Mouse (Mus musculus) neural tube, embryonic 14.5 days (tissue): Measurements from ENCODE around the gene Pawr. TPM values are rescaled to one million over a fixed set of nuclear protein-coding genes. Genes with fewer than 3 reads are reported as not detected.

Experiments used
- ATAC-seq: fragments of 200-750 bp; cut with Nextera tagmentation; 2 replicates; pipeline ENCODE4 v1.8.0; 2017; ENCODE audit warnings: low read depth, mild to moderate bottlenecking, moderate TSS enrichment, moderate library complexity
- H3K27ac ChIP-seq: fragments of 300-500 bp; sonication (generic); 2 replicates; pipeline ENCODE4 v1.5.1; 2014; ENCODE audit warnings: low read depth, mild to moderate bottlenecking, control low read depth, low read length, moderate library complexity, mixed read lengths
- H3K27me3 ChIP-seq: fragments of 300-500 bp; sonication (generic); 2 replicates; pipeline ENCODE4 v1.6.1; 2014; ENCODE audit warnings: low read length; ENCODE audit not compliant: control insufficient read depth, insufficient read depth
- H3K36me3 ChIP-seq: fragments of 300-500 bp; sonication (generic); 2 replicates; pipeline ENCODE4 v1.6.1; 2014; ENCODE audit warnings: low read length, mixed read lengths; ENCODE audit not compliant: control insufficient read depth, insufficient read depth
- H3K4me1 ChIP-seq: fragments of 300-500 bp; sonication (generic); 2 replicates; pipeline ENCODE4 v1.6.1; 2014; ENCODE audit warnings: low read length; ENCODE audit not compliant: control insufficient read depth, insufficient read depth
- H3K4me2 ChIP-seq: fragments of 300-500 bp; sonication (generic); 2 replicates; pipeline ENCODE4 v1.6.1; 2014; ENCODE audit warnings: mild to moderate bottlenecking, low read depth, low read length, control low read depth
- H3K4me3 ChIP-seq: fragments of 300-500 bp; sonication (generic); 2 replicates; pipeline ENCODE4 v1.5.1; 2014; ENCODE audit warnings: low read depth, low read length, control low read depth, mixed read lengths
- H3K9ac ChIP-seq: fragments of 300-500 bp; sonication (generic); replicated peaks from 2 replicates; pipeline ENCODE4 v1.6.1; 2014; ENCODE audit warnings: low read depth, mild to moderate bottlenecking, control low read depth, low read length, mixed read lengths
- H3K9me3 ChIP-seq: fragments of 300-500 bp; sonication (generic); 2 replicates; pipeline ENCODE4 v1.6.1; 2016; ENCODE audit warnings: low read length; ENCODE audit not compliant: control insufficient read depth
- WGBS: fragments of 180-500 bp; shearing (Covaris S2); extraction: QIAGEN DNeasy Blood & Tissue Kit; methylation state at CpG from one replicate; pipeline ENCODE4 v1.1.7; 2014; 5-methylcytosine and 5-hydroxymethylcytosine counted together
- polyA plus RNA-seq: library from polyadenylated mRNA; unstranded; fragments of >200 nt; fragmentation: Nextera tagmentation; extraction: Ambion mirVana; gene quantifications from 2 replicates; pipeline ENCODE4 v1.2.1, GENCODE M21; 2014

The Pawr gene
- polyA plus RNA-seq, 1 experiment from 2014 or later: 3.8 TPM

DNA sequence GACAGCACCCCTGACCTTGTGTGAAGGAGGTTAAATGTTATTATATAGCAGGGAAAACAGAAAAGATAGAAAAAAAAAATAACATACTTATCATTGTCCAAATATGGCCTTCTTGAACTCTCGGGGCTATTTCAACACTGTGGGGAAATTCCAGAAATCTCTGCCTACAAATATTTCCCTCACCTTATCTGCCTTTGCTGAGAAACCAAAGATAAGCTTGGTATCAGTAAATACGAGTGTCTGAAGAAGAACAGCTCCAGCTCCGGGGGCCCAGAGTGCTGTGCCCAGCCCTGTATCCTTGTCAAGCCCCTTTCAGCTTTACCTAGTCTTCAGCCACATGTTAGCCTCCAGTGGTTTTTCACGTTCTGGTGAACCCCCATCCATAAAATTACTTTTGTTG lies 113.2 kb downstream of the Pawr start:
- H3K9ac ChIP-seq: no peak overlapping the region
- H3K4me1 ChIP-seq: peaks cover 4% of the 10 kb centered on the region; the same call in 1 of the 2 replicates
- H3K9me3 ChIP-seq: no peaks in the 10 kb centered on the region
- WGBS: 80% methylated on average over 4 of the region's 4 CpGs
- H3K4me3 ChIP-seq: no peak overlapping the region
- no peak overlapping the region for H3K27ac ChIP-seq
- H3K36me3 ChIP-seq: no peaks in the 10 kb centered on the region
- H3K4me2 ChIP-seq: no peak overlapping the region
- ATAC-seq: no peak
- no peaks in the 10 kb centered on the region for H3K27me3 ChIP-seq

- Histone ChIP-seq H3K4me1 (peaks cover 4% of the 10 kb centered on the region; the same call in 1 of the 2 replicates), H3K27me3 (no peaks in the 10 kb centered on the region), H3K9me3 (no peaks in the 10 kb centered on the region), H3K4me2 (no peak overlapping the region), H3K4me3 (no peak overlapping the region), H3K27ac (no peak overlapping the region), H3K36me3 (no peaks in the 10 kb centered on the region), H3K9ac (no peak overlapping the region)
- ATAC-seq: no peak
- WGBS: 77% methylated on average over 10 of the region's 10 CpGs
These were observed 113.7 kb downstream of the Pawr start for GRCm38 (mm10) chr10:108445606-108446005.

GRCm38 (mm10) chr10:108446041-108446931 lies 114.4 kb downstream of the Pawr start:
- Histone ChIP-seq H3K4me2 (peak overlapping the region; percentile 64), H3K27ac (no peak overlapping the region), H3K36me3 (no peaks in the 10 kb centered on the region), H3K9me3 (no peaks in the 10 kb centered on the region), H3K4me1 (peaks cover 4% of the 10 kb centered on the region; the same call in 1 of the 2 replicates), H3K9ac (no peak overlapping the region; the same call in 1 of the 2 replicates), H3K4me3 (peak overlapping the region; percentile 36), H3K27me3 (no peaks in the 10 kb centered on the region)
- ATAC-seq: peak; percentile 81
- WGBS: 12% methylated on average over 21 of the region's 24 CpGs

DNA sequence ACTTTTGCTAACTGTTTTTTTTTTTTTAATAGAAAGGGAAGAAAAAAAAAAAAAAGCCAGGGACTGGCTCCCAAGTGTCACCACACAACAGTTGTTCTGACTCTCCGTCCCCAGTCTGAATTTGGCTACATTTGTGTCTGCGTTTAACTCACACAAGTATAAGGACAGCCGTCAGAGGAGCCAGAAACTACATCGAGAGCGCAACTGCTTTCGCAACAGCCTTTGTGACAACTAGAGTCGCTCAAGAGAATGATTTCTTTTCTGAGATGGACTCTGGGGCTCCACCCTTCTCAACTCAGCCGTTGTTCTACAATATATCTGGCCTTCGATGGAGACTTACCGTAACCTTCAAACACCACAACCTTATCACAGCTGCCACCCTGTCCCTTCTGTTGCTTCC lies 115.3 kb downstream of the Pawr start:
- WGBS: 84% methylated on average over 10 of the region's 10 CpGs
- Histone ChIP-seq H3K27me3 (no peaks in the 10 kb centered on the region), H3K4me1 (peaks cover 4% of the 10 kb centered on the region; the same call in 1 of the 2 replicates), H3K9me3 (no peaks in the 10 kb centered on the region), H3K4me3 (no peak overlapping the region), H3K27ac (no peak overlapping the region), H3K9ac (no peak overlapping the region), H3K36me3 (no peaks in the 10 kb centered on the region), H3K4me2 (no peak overlapping the region)
- ATAC-seq: no peak

DNA sequence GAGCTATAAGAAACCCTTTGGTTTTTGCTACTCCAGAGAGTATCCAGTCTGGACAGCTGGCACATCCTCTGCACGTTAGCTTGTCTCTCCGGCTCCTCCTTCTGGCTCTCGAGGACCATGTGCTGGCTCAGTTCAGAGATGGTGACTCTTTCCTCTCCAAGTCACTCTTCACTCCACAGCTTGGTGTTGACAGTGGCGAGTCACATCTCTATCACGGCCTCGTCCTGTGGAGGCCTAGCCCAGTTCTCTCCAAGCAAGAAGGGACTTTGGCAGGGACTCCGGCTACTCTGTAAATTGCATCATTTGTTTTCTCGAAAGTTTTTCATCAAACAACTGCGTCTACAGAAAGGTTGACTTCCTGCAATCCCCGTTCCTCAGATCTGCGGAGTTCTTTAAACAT lies 116.5 kb downstream of the Pawr start:
- 84% methylated on average over 11 of the region's 11 CpGs for WGBS
- no peaks in the 10 kb centered on the region for H3K9me3 ChIP-seq
- no peak overlapping the region for H3K9ac ChIP-seq
- no peak overlapping the region for H3K27ac ChIP-seq
- no peaks in the 10 kb centered on the region for H3K27me3 ChIP-seq
- no peak for ATAC-seq
- no peak overlapping the region for H3K4me3 ChIP-seq
- no peaks in the 10 kb centered on the region for H3K36me3 ChIP-seq
- peaks cover 4% of the 10 kb centered on the region; the same call in 1 of the 2 replicates for H3K4me1 ChIP-seq
- H3K4me2 ChIP-seq: no peak overlapping the region

DNA sequence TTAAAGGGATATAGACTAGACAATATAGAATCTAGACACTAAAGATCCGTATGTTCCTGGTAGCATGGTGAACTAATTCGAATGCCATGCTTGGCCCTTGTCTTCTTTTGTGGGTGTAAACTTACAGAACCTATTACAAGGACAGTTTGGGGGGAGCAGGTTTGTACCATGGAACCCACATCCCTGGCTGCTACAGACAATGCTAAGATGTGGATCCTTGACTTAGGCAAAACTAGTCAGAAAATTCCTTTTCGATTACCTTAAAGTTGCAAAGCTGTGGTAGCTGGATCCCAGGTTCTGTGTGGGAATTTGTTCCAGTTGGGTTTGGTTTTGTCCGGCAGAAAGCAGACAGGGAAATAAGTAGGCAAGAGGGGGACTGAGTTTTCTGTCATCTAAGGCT lies 118.5 kb downstream of the Pawr start:
- WGBS: 95% methylated on average over 4 of the region's 4 CpGs
- Histone ChIP-seq H3K9me3 (no peaks in the 10 kb centered on the region), H3K4me1 (peaks cover 4% of the 10 kb centered on the region; the same call in 1 of the 2 replicates), H3K36me3 (no peaks in the 10 kb centered on the region), H3K4me2 (no peak overlapping the region), H3K27ac (no peak overlapping the region), H3K9ac (no peak overlapping the region), H3K4me3 (no peak overlapping the region), H3K27me3 (no peaks in the 10 kb centered on the region)
- ATAC-seq: no peak

- H3K27me3 ChIP-seq: no peaks in the 10 kb centered on the region
- H3K9me3 ChIP-seq: no peaks in the 10 kb centered on the region
- H3K4me2 ChIP-seq: no peak overlapping the region
- no peak for ATAC-seq
- H3K4me3 ChIP-seq: no peak overlapping the region
- peaks cover 4% of the 10 kb centered on the region; the same call in 1 of the 2 replicates for H3K4me1 ChIP-seq
- no peaks in the 10 kb centered on the region for H3K36me3 ChIP-seq
- H3K27ac ChIP-seq: no peak overlapping the region
- H3K9ac ChIP-seq: no peak overlapping the region
- WGBS: 94% methylated on average over 8 of the region's 8 CpGs
These were observed 119.6 kb downstream of the Pawr start for GRCm38 (mm10) chr10:108451516-108451915.

GRCm38 (mm10) chr10:108452421-108452820 lies 120.5 kb downstream of the Pawr start:
- Histone ChIP-seq H3K9ac (no peak overlapping the region), H3K36me3 (no peaks in the 10 kb centered on the region), H3K4me3 (no peak overlapping the region), H3K27ac (no peak overlapping the region), H3K27me3 (no peaks in the 10 kb centered on the region), H3K9me3 (no peaks in the 10 kb centered on the region), H3K4me1 (no peaks in the 10 kb centered on the region), H3K4me2 (no peak overlapping the region)
- 90% methylated on average over 9 of the region's 9 CpGs for WGBS
- ATAC-seq: no peak

DNA sequence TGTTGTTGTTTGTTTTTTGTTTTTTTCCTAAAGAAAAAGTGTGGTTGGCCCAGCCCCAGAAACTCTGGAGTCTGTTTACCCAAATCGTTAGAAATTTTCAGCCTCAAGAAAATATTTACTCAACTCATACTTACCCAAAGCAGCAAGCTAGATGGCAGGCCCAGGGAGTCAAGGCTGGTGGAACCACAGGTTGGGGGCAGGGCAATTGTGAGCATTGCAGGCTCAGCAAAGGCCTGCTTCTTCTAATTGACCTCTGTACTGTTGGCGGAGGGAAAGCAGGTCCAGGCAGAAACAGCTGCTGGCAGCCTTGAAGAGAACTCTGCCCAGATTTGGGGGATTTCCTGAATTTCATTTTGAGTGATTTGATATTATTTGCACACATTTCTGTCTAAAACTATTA lies 121.6 kb downstream of the Pawr start:
- H3K27ac ChIP-seq: no peak overlapping the region
- no peak overlapping the region for H3K4me3 ChIP-seq
- no peak overlapping the region for H3K4me2 ChIP-seq
- no peaks in the 10 kb centered on the region for H3K4me1 ChIP-seq
- H3K9me3 ChIP-seq: no peaks in the 10 kb centered on the region
- no peak for ATAC-seq
- WGBS: 75% methylated on average over 2 of the region's 2 CpGs
- H3K36me3 ChIP-seq: no peaks in the 10 kb centered on the region
- H3K27me3 ChIP-seq: no peaks in the 10 kb centered on the region
- no peak overlapping the region for H3K9ac ChIP-seq
